Mouse (Mus musculus) cerebellum, adult 2 months (tissue): Measurements from ENCODE around the gene Hamp2.

Experiments
- CTCF ChIP-seq: fragments of 200-500 bp; IDR thresholded peaks from 2 replicates; pipeline ENCODE4 v1.5.1; 2011; ENCODE audit warnings: low read depth, mild to moderate bottlenecking, control low read depth, low read length, moderate library complexity, borderline replicate concordance; ENCODE audit not compliant: insufficient read depth
- POLR2A ChIP-seq: fragments of 200-500 bp; IDR thresholded peaks from 2 replicates; pipeline ENCODE4 v1.6.1; 2011; ENCODE audit warnings: low read length, control low read depth, borderline replicate concordance; ENCODE audit not compliant: insufficient read depth

GRCm38 (mm10) chr7:30956756-30957366 is 32.4 kb upstream of the Hamp2 start, which contains the start of gene Usf2:
- no peak for TF ChIP-seq CTCF
- TF ChIP-seq POLR2A: no peak
